Mouse (Mus musculus) myocyte (in vitro differentiated cells): Measurements from ENCODE around the gene Gm20388. TPM values are rescaled to one million over a fixed set of nuclear protein-coding genes. Genes with fewer than 3 reads are reported as not detected.

Source experiments
- H3K27me3 ChIP-seq: one replicate; pipeline ENCODE4 v1.6.1; 2011; ENCODE audit not compliant: control insufficient read depth, insufficient read depth, insufficient read length
- H3K36me3 ChIP-seq: one replicate; pipeline ENCODE4 v1.6.1; 2011; ENCODE audit not compliant: control insufficient read depth, insufficient read depth
- H3K4me2 ChIP-seq: one replicate; pipeline ENCODE4 v1.6.1; 2011; ENCODE audit warnings: low read depth, control low read depth
- H3K4me3 ChIP-seq: one replicate; pipeline ENCODE4 v1.5.1; 2011; ENCODE audit warnings: mild to moderate bottlenecking, control low read depth, moderate library complexity
- H3K79me2 ChIP-seq: one replicate; pipeline ENCODE4 v1.6.1; 2011; ENCODE audit not compliant: control insufficient read depth, insufficient read depth
- H3ac ChIP-seq: one replicate; pipeline ENCODE4 v1.6.1; 2011; ENCODE audit not compliant: control insufficient read depth, insufficient read length
- CEBPB ChIP-seq: IDR thresholded peaks from 2 replicates; pipeline ENCODE4 v1.6.1; 2011; ENCODE audit warnings: mild to moderate bottlenecking, moderate library complexity; ENCODE audit not compliant: poor library complexity, insufficient read depth, severe bottlenecking
- E2F4 ChIP-seq: IDR thresholded peaks from one replicate; pipeline ENCODE4 v1.6.1; 2011; ENCODE audit warnings: mild to moderate bottlenecking, control low read depth, moderate library complexity; ENCODE audit not compliant: insufficient read depth
- MAX ChIP-seq: IDR thresholded peaks from one replicate; pipeline ENCODE4 v1.6.1; 2011; ENCODE audit warnings: low read depth, mild to moderate bottlenecking, control low read depth
- MYOD1 ChIP-seq, 3 experiments: IDR thresholded peaks; one replicate each; pipeline ENCODE4 v1.6.1; 2011; ENCODE audit warnings: control low read depth in 2 of 3, low read depth in 2 of 3, mild to moderate bottlenecking in 2 of 3, moderate library complexity in 1 of 3; ENCODE audit not compliant: insufficient read length in 2 of 3, control insufficient read depth in 1 of 3
- MYOG ChIP-seq, 3 experiments: IDR thresholded peaks; one replicate each; pipeline ENCODE4 v1.6.1; 2011; ENCODE audit warnings: control low read depth in 2 of 3, low read depth in 2 of 3, mild to moderate bottlenecking in 2 of 3; ENCODE audit not compliant: insufficient read length in 2 of 3, control insufficient read depth in 1 of 3, insufficient read depth in 1 of 3
- POLR2A ChIP-seq: IDR thresholded peaks from one replicate; pipeline ENCODE4 v1.6.1; 2011; ENCODE audit warnings: low read depth, mild to moderate bottlenecking, control low read depth, moderate library complexity; ENCODE audit not compliant: insufficient read length
- POLR2AphosphoS2 ChIP-seq: IDR thresholded peaks from one replicate; pipeline ENCODE4 v1.6.1; 2011; ENCODE audit warnings: low read depth, control low read depth; ENCODE audit not compliant: insufficient read length
- REST ChIP-seq: IDR thresholded peaks from one replicate; pipeline ENCODE4 v1.6.1; 2011; ENCODE audit warnings: mild to moderate bottlenecking, control low read depth, moderate library complexity; ENCODE audit not compliant: insufficient read depth, insufficient read length
- SRF ChIP-seq: IDR thresholded peaks from one replicate; pipeline ENCODE4 v1.6.1; 2011; ENCODE audit warnings: low read depth; ENCODE audit not compliant: control insufficient read depth, insufficient read length
- TCF12 ChIP-seq: IDR thresholded peaks from one replicate; pipeline ENCODE4 v1.6.1; 2011; ENCODE audit warnings: mild to moderate bottlenecking, control low read depth; ENCODE audit not compliant: poor library complexity, insufficient read depth, severe bottlenecking
- TCF3 ChIP-seq: IDR thresholded peaks from one replicate; pipeline ENCODE4 v1.6.1; 2011; ENCODE audit warnings: low read depth, control low read depth; ENCODE audit not compliant: insufficient read length
- USF1 ChIP-seq: IDR thresholded peaks from one replicate; pipeline ENCODE4 v1.6.1; 2011; ENCODE audit warnings: low read depth, mild to moderate bottlenecking, control low read depth, moderate library complexity
- polyA plus RNA-seq: library from polyadenylated mRNA; unstranded; fragments of >200 nt; fragmentation: generic; extraction: Trizol; gene quantifications from one replicate; pipeline ENCODE4 v1.2.1, GENCODE M21; 2012; ENCODE audit warnings: missing spikeins

Gene Gm20388
- polyA plus RNA-seq, 1 experiment = 15.3 TPM

- TF ChIP-seq E2F4 = no peak
- Histone ChIP-seq H3K4me2 (no peak overlapping the region), H3K36me3 (peaks cover 23% of the 10 kb centered on the region), H3K79me2 (no peaks in the 10 kb centered on the region), H3ac (no peak overlapping the region), H3K4me3 (no peak overlapping the region), H3K27me3 (no peaks in the 10 kb centered on the region)
Measured at GRCm38 (mm10) chr8:123077213-123077612, 3166.6 kb downstream of the Gm20388 start.

GRCm38 (mm10) chr8:123082993-123083392 lies 3172.4 kb downstream of the Gm20388 start:
- H3K36me3 ChIP-seq = peaks cover 11% of the 10 kb centered on the region
- H3K4me2 ChIP-seq = no peak overlapping the region
- H3K27me3 ChIP-seq = no peaks in the 10 kb centered on the region
- H3K79me2 ChIP-seq = no peaks in the 10 kb centered on the region
- no peak overlapping the region for H3K4me3 ChIP-seq
- TF ChIP-seq CEBPB = no peak
- TF ChIP-seq MYOD1 (IDR thresholded peaks at IDR 0.05; ENCODE audit: control insufficient read depth in 1 of 3, insufficient read length in 2 of 3, low read depth in 2 of 3) = peak in 2 of 3 experiments; percentile 51 to 56
- no peak for TF ChIP-seq REST
- TF ChIP-seq MYOG (IDR thresholded peaks at IDR 0.05; ENCODE audit: control insufficient read depth in 1 of 3, insufficient read depth in 1 of 3, insufficient read length in 2 of 3, low read depth in 2 of 3) = peak in 2 of 3 experiments; percentile 66 to 86
- no peak overlapping the region for H3ac ChIP-seq

- Histone ChIP-seq H3K4me2 (no peak overlapping the region), H3K36me3 (peaks cover 11% of the 10 kb centered on the region), H3K4me3 (no peak overlapping the region), H3K79me2 (no peaks in the 10 kb centered on the region), H3ac (no peak overlapping the region), H3K27me3 (no peaks in the 10 kb centered on the region)
- no peak for TF ChIP-seq MYOG (IDR thresholded peaks at IDR 0.05; ENCODE audit: control insufficient read depth in 1 of 3, insufficient read depth in 1 of 3, insufficient read length in 2 of 3, low read depth in 2 of 3)
- no peak for TF ChIP-seq REST
Measured at GRCm38 (mm10) chr8:123083610-123084009, 3173.0 kb downstream of the Gm20388 start.

GRCm38 (mm10) chr8:123087289-123087688 lies 3176.6 kb downstream of the Gm20388 start:
- no peak overlapping the region for H3ac ChIP-seq
- TF ChIP-seq MYOG (IDR thresholded peaks at IDR 0.05; ENCODE audit: control insufficient read depth in 1 of 3, insufficient read depth in 1 of 3, insufficient read length in 2 of 3, low read depth in 2 of 3) = peak in 1 of 3 experiments; percentile 2
- TF ChIP-seq REST = no peak
- TF ChIP-seq E2F4 = no peak
- TF ChIP-seq USF1 = no peak
- TF ChIP-seq POLR2AphosphoS2 = no peak
- H3K27me3 ChIP-seq = no peaks in the 10 kb centered on the region
- peaks cover 15% of the 10 kb centered on the region for H3K36me3 ChIP-seq
- H3K4me3 ChIP-seq = no peak overlapping the region
- H3K79me2 ChIP-seq = no peaks in the 10 kb centered on the region
- no peak overlapping the region for H3K4me2 ChIP-seq

- Histone ChIP-seq H3K4me2 (no peak overlapping the region), H3K4me3 (no peak overlapping the region), H3K27me3 (no peaks in the 10 kb centered on the region), H3ac (no peak overlapping the region), H3K79me2 (no peaks in the 10 kb centered on the region), H3K36me3 (no peaks in the 10 kb centered on the region)
- no peak for TF ChIP-seq CEBPB
- TF ChIP-seq MAX = no peak
- TF ChIP-seq TCF3 = no peak
- no peak for TF ChIP-seq E2F4
- TF ChIP-seq SRF = no peak
- TF ChIP-seq MYOD1 (IDR thresholded peaks at IDR 0.05; ENCODE audit: control insufficient read depth in 1 of 3, insufficient read length in 2 of 3, low read depth in 2 of 3) = no peak
- no peak for TF ChIP-seq MYOG (IDR thresholded peaks at IDR 0.05; ENCODE audit: control insufficient read depth in 1 of 3, insufficient read depth in 1 of 3, insufficient read length in 2 of 3, low read depth in 2 of 3)
- TF ChIP-seq USF1 = no peak
- no peak for TF ChIP-seq POLR2A
- TF ChIP-seq POLR2AphosphoS2 = no peak
Measured at GRCm38 (mm10) chr8:123097216-123097615, 3186.6 kb downstream of the Gm20388 start.

GRCm38 (mm10) chr8:123097786-123098584 lies 3187.3 kb downstream of the Gm20388 start:
- Histone ChIP-seq H3K36me3 (no peaks in the 10 kb centered on the region), H3K4me2 (no peak overlapping the region), H3K27me3 (no peaks in the 10 kb centered on the region), H3K79me2 (peaks cover 7% of the 10 kb centered on the region), H3ac (no peak overlapping the region), H3K4me3 (no peak overlapping the region)
- TF ChIP-seq TCF3 (no peak), E2F4 (no peak), SRF (no peak), TCF12 (no peak), POLR2A (no peak)
